Mouse (Mus musculus): Measurements from ENCODE around the gene Skil.

DNA sequence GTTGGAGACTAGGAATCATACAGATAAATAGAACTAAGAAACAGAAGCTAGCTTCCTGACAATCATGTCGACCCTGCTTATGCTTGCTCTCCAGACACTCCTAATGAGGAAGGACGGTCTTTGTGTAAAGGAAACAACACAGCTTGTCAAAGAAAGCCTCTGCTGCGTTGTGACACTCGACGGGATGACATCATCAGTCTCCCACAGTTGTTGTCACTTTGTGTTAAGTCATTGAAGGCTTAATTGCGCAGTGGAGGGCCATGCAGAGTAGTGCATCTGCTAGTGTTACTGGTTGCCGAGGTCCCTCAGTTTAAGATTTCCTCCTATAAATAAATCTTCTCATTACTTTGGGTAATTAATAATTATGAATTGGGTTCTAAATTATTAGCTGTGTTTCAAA, 44.5 kb upstream of the Skil start:
- no peak for TF ChIP-seq USF1 (IDR thresholded peaks at IDR 0.05; ENCODE audit: low read depth, low read length)
- no peak for TF ChIP-seq BHLHE40 (IDR thresholded peaks at IDR 0.05; ENCODE audit: low read depth, low read length)
- TF ChIP-seq USF2 (conservative IDR thresholded peaks at IDR 0.05; ENCODE audit: low read depth, low read length) = no peak
- no peak for TF ChIP-seq POLR2A (IDR thresholded peaks at IDR 0.05; ENCODE audit: low read depth, low read length)
- no peak for TF ChIP-seq GABPA (IDR thresholded peaks at IDR 0.05; ENCODE audit: insufficient replicate concordance, low read depth, low read length)
- no peak for TF ChIP-seq SIN3A (IDR thresholded peaks at IDR 0.05; ENCODE audit: low read length)
- TF ChIP-seq CHD2 (IDR thresholded peaks at IDR 0.05; ENCODE audit: low read length) = no peak
